Mouse (Mus musculus) myocyte (in vitro differentiated cells): ENCODE results near the gene Gm10392. TPM values are rescaled to one million over a fixed set of nuclear protein-coding genes. Genes with fewer than 3 reads are reported as not detected.

Source experiments
- H3K27me3 ChIP-seq: one replicate; pipeline ENCODE4 v1.6.1; 2011; ENCODE audit not compliant: control insufficient read depth, insufficient read depth, insufficient read length
- H3K36me3 ChIP-seq: one replicate; pipeline ENCODE4 v1.6.1; 2011; ENCODE audit not compliant: control insufficient read depth, insufficient read depth
- H3K4me2 ChIP-seq: one replicate; pipeline ENCODE4 v1.6.1; 2011; ENCODE audit warnings: low read depth, control low read depth
- H3K4me3 ChIP-seq: one replicate; pipeline ENCODE4 v1.5.1; 2011; ENCODE audit warnings: mild to moderate bottlenecking, control low read depth, moderate library complexity
- H3K79me2 ChIP-seq: one replicate; pipeline ENCODE4 v1.6.1; 2011; ENCODE audit not compliant: control insufficient read depth, insufficient read depth
- H3ac ChIP-seq: one replicate; pipeline ENCODE4 v1.6.1; 2011; ENCODE audit not compliant: control insufficient read depth, insufficient read length
- CEBPB ChIP-seq: IDR thresholded peaks from 2 replicates; pipeline ENCODE4 v1.6.1; 2011; ENCODE audit warnings: mild to moderate bottlenecking, moderate library complexity; ENCODE audit not compliant: poor library complexity, insufficient read depth, severe bottlenecking
- E2F4 ChIP-seq: IDR thresholded peaks from one replicate; pipeline ENCODE4 v1.6.1; 2011; ENCODE audit warnings: mild to moderate bottlenecking, control low read depth, moderate library complexity; ENCODE audit not compliant: insufficient read depth
- MAX ChIP-seq: IDR thresholded peaks from one replicate; pipeline ENCODE4 v1.6.1; 2011; ENCODE audit warnings: low read depth, mild to moderate bottlenecking, control low read depth
- MYOD1 ChIP-seq, 3 experiments: IDR thresholded peaks; one replicate each; pipeline ENCODE4 v1.6.1; 2011; ENCODE audit warnings: control low read depth in 2 of 3, low read depth in 2 of 3, mild to moderate bottlenecking in 2 of 3, moderate library complexity in 1 of 3; ENCODE audit not compliant: insufficient read length in 2 of 3, control insufficient read depth in 1 of 3
- MYOG ChIP-seq, 3 experiments: IDR thresholded peaks; one replicate each; pipeline ENCODE4 v1.6.1; 2011; ENCODE audit warnings: control low read depth in 2 of 3, low read depth in 2 of 3, mild to moderate bottlenecking in 2 of 3; ENCODE audit not compliant: insufficient read length in 2 of 3, control insufficient read depth in 1 of 3, insufficient read depth in 1 of 3
- POLR2A ChIP-seq: IDR thresholded peaks from one replicate; pipeline ENCODE4 v1.6.1; 2011; ENCODE audit warnings: low read depth, mild to moderate bottlenecking, control low read depth, moderate library complexity; ENCODE audit not compliant: insufficient read length
- POLR2AphosphoS2 ChIP-seq: IDR thresholded peaks from one replicate; pipeline ENCODE4 v1.6.1; 2011; ENCODE audit warnings: low read depth, control low read depth; ENCODE audit not compliant: insufficient read length
- REST ChIP-seq: IDR thresholded peaks from one replicate; pipeline ENCODE4 v1.6.1; 2011; ENCODE audit warnings: mild to moderate bottlenecking, control low read depth, moderate library complexity; ENCODE audit not compliant: insufficient read depth, insufficient read length
- SRF ChIP-seq: IDR thresholded peaks from one replicate; pipeline ENCODE4 v1.6.1; 2011; ENCODE audit warnings: low read depth; ENCODE audit not compliant: control insufficient read depth, insufficient read length
- TCF12 ChIP-seq: IDR thresholded peaks from one replicate; pipeline ENCODE4 v1.6.1; 2011; ENCODE audit warnings: mild to moderate bottlenecking, control low read depth; ENCODE audit not compliant: poor library complexity, insufficient read depth, severe bottlenecking
- TCF3 ChIP-seq: IDR thresholded peaks from one replicate; pipeline ENCODE4 v1.6.1; 2011; ENCODE audit warnings: low read depth, control low read depth; ENCODE audit not compliant: insufficient read length
- USF1 ChIP-seq: IDR thresholded peaks from one replicate; pipeline ENCODE4 v1.6.1; 2011; ENCODE audit warnings: low read depth, mild to moderate bottlenecking, control low read depth, moderate library complexity
- polyA plus RNA-seq: library from polyadenylated mRNA; unstranded; fragments of >200 nt; fragmentation: generic; extraction: Trizol; gene quantifications from one replicate; pipeline ENCODE4 v1.2.1, GENCODE M21; 2012; ENCODE audit warnings: missing spikeins

Gene Gm10392
- polyA plus RNA-seq, 1 experiment: not detected

DNA sequence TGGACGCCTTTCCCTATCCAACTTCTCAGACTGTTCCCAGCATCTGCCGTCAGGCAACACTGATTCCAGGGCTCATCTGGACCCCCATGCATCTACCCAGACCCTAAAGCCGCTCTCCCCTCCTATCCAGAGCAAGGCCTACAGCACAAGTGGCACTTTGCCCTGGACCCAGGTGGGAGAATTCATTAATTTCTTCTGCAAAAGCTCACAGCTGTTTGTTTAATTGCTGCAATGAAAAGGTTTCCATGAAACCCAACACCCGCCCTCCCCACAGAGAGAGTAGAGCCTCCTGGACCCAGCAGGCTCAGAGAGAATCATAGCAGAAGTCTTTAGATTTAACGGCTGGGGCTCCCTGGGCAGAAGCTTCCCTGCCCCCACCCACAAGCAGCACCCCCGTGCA lies 33.8 kb downstream of the Gm10392 start:
- Histone ChIP-seq H3K4me3 (no peak overlapping the region), H3K4me2 (no peak overlapping the region), H3ac (no peak overlapping the region), H3K27me3 (no peaks in the 10 kb centered on the region), H3K79me2 (peaks cover 82% of the 10 kb centered on the region), H3K36me3 (no peaks in the 10 kb centered on the region)
- TF ChIP-seq POLR2A: no peak
- TF ChIP-seq MYOD1 (IDR thresholded peaks at IDR 0.05; ENCODE audit: control insufficient read depth in 1 of 3, insufficient read length in 2 of 3, low read depth in 2 of 3): no peak
- no peak for TF ChIP-seq MAX
- TF ChIP-seq REST: no peak
- no peak for TF ChIP-seq MYOG (IDR thresholded peaks at IDR 0.05; ENCODE audit: control insufficient read depth in 1 of 3, insufficient read depth in 1 of 3, insufficient read length in 2 of 3, low read depth in 2 of 3)
- no peak for TF ChIP-seq E2F4
- TF ChIP-seq USF1: no peak
- TF ChIP-seq TCF3: no peak
- no peak for TF ChIP-seq TCF12
- TF ChIP-seq SRF: no peak
- no peak for TF ChIP-seq CEBPB
- no peak for TF ChIP-seq POLR2AphosphoS2

DNA sequence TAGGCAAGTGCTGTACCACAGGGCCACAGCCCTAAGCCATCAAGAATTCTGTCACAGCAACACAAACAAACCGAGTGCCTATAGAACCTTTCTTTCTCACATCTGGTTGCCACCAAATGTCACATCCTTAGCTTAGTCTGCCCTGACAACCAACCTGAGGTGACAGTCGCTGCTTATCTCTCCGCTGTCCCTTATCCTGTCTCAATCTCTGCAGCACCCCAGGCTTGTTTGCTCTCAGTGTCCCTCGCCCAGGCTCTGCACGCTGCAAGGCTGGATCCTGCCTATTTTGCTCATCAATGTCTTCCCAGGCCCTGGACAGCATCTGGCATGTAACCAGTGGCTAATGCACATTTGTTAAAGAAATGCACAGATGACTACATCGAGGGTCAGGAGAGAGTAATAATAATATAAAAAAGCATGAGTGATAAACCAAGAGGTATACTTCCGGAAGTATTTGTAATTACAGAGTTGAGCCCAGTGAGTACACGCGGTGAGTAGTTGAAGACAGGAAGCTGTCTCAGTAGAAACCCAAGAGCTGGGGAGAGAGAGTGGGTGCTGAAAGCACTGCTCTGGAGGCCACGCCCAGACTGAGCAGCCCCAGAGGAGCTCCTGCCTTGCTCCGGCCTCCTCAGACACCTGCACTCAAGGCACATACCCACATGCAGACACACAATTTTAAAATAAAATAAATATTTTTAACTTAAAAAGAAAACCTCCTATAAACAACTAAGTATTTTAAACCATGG lies 35.3 kb downstream of the Gm10392 start:
- no peak for TF ChIP-seq TCF12
- TF ChIP-seq CEBPB: no peak
- no peak for TF ChIP-seq E2F4
- no peak for TF ChIP-seq SRF
- TF ChIP-seq REST: no peak
- TF ChIP-seq POLR2A: no peak
- no peak for TF ChIP-seq MYOG (IDR thresholded peaks at IDR 0.05; ENCODE audit: control insufficient read depth in 1 of 3, insufficient read depth in 1 of 3, insufficient read length in 2 of 3, low read depth in 2 of 3)
- TF ChIP-seq POLR2AphosphoS2: no peak
- TF ChIP-seq USF1: no peak
- no peak for TF ChIP-seq TCF3
- no peak for TF ChIP-seq MAX
- TF ChIP-seq MYOD1 (IDR thresholded peaks at IDR 0.05; ENCODE audit: control insufficient read depth in 1 of 3, insufficient read length in 2 of 3, low read depth in 2 of 3): no peak
- Histone ChIP-seq H3K36me3 (no peaks in the 10 kb centered on the region), H3K4me2 (peak overlapping the region; percentile 65), H3K4me3 (no peak overlapping the region), H3K79me2 (peaks cover 84% of the 10 kb centered on the region), H3ac (no peak overlapping the region), H3K27me3 (no peaks in the 10 kb centered on the region)

DNA sequence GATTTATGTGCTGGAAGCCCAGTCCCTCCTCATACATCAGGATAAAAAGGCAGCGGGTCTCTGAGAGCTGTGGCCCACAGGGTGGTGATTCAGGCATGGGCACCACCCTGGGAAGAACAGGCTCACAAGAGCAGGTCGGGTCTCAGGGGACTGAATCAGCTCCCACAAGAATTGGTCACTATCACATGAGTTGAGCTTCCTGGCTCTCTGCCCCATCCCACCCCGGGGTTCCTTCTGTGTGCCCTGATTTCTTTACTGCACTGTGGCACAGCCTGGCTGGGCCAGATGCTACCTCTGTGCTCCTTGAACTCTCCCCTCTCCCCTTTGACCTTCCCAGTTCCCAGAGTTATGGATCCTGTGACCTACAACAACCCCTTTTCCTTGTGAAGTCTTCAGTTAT lies 36.0 kb downstream of the Gm10392 start:
- Histone ChIP-seq H3K36me3 (no peaks in the 10 kb centered on the region), H3ac (no peak overlapping the region), H3K4me3 (no peak overlapping the region), H3K4me2 (peak overlapping the region; percentile 65), H3K27me3 (no peaks in the 10 kb centered on the region), H3K79me2 (peaks cover 79% of the 10 kb centered on the region)
- no peak for TF ChIP-seq E2F4
- no peak for TF ChIP-seq MYOG (IDR thresholded peaks at IDR 0.05; ENCODE audit: control insufficient read depth in 1 of 3, insufficient read depth in 1 of 3, insufficient read length in 2 of 3, low read depth in 2 of 3)
- TF ChIP-seq REST: no peak
- no peak for TF ChIP-seq TCF12
- TF ChIP-seq MYOD1 (IDR thresholded peaks at IDR 0.05; ENCODE audit: control insufficient read depth in 1 of 3, insufficient read length in 2 of 3, low read depth in 2 of 3): no peak

DNA sequence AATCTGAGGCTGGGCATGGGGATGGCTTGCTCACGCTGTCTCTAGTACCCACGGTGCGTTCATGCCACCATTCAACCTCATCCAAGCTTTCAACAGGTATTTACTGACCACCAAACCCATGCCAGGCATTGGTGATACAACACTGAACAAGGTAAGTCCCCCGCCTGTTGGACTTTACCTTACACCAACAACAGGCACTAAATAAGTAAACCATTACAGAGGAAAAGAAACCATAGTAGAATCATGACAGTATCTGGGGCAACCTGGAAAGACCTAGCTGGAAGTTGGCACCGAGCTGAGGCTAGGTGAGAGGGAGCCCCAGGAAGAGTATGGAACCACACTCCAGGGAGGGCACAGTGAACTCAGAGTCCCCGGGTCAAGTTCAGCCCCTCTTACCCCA lies 42.1 kb downstream of the Gm10392 start:
- H3K4me2 ChIP-seq: no peak overlapping the region
- no peak overlapping the region for H3ac ChIP-seq
- no peak overlapping the region for H3K4me3 ChIP-seq
- no peak for TF ChIP-seq MYOD1 (IDR thresholded peaks at IDR 0.05; ENCODE audit: control insufficient read depth in 1 of 3, insufficient read length in 2 of 3, low read depth in 2 of 3)
- no peak for TF ChIP-seq CEBPB
- no peak for TF ChIP-seq SRF
- no peak for TF ChIP-seq REST
- no peak for TF ChIP-seq USF1
- TF ChIP-seq POLR2AphosphoS2: no peak
- TF ChIP-seq E2F4: no peak
- no peak for TF ChIP-seq TCF12
- no peak for TF ChIP-seq MAX
- TF ChIP-seq TCF3: no peak
- TF ChIP-seq MYOG (IDR thresholded peaks at IDR 0.05; ENCODE audit: control insufficient read depth in 1 of 3, insufficient read depth in 1 of 3, insufficient read length in 2 of 3, low read depth in 2 of 3): no peak
- no peak for TF ChIP-seq POLR2A
- H3K27me3 ChIP-seq: no peaks in the 10 kb centered on the region
- H3K36me3 ChIP-seq: peaks cover 3% of the 10 kb centered on the region
- H3K79me2 ChIP-seq: peaks cover 24% of the 10 kb centered on the region
